Mouse (Mus musculus) forebrain, embryonic 11.5 days (tissue): ENCODE data around the gene Lancl2. TPM values are rescaled to one million over a fixed set of nuclear protein-coding genes. Genes with fewer than 3 reads are reported as not detected.

Experiments used
- ATAC-seq: fragments of 200-750 bp; cut with Nextera tagmentation; replicated peaks from 2 replicates; pipeline ENCODE4 v1.8.0; 2017; ENCODE audit warnings: moderate TSS enrichment; ENCODE audit not compliant: low FRiP score
- DNase-seq: peaks from one replicate; pipeline ENCODE4 v3.0.0-alpha.2; 2017; ENCODE audit warnings: low spot score
- H3K27ac ChIP-seq: fragments of 300-500 bp; sonication (generic); 2 replicates; pipeline ENCODE4 v1.5.1; 2014; ENCODE audit warnings: low read depth, low read length
- H3K27me3 ChIP-seq: fragments of 300-500 bp; sonication (generic); 2 replicates; pipeline ENCODE4 v1.6.1; 2014; ENCODE audit warnings: mild to moderate bottlenecking, low read length, mixed read lengths; ENCODE audit not compliant: control insufficient read depth, insufficient read depth
- H3K36me3 ChIP-seq: fragments of 300-500 bp; sonication (generic); 2 replicates; pipeline ENCODE4 v1.6.1; 2014; ENCODE audit warnings: mild to moderate bottlenecking, low read length, moderate library complexity, mixed read lengths; ENCODE audit not compliant: control insufficient read depth, insufficient read depth
- H3K4me1 ChIP-seq: fragments of 300-500 bp; sonication (generic); replicated peaks from 2 replicates; pipeline ENCODE4 v1.6.1; 2014; ENCODE audit warnings: low read length, mixed read lengths; ENCODE audit not compliant: control insufficient read depth, insufficient read depth
- H3K4me2 ChIP-seq: fragments of 300-500 bp; sonication (generic); 2 replicates; pipeline ENCODE4 v1.6.1; 2014; ENCODE audit warnings: low read depth, mild to moderate bottlenecking, low read length, moderate library complexity, mixed read lengths; ENCODE audit not compliant: severe bottlenecking
- H3K4me3 ChIP-seq: fragments of 300-500 bp; sonication (generic); 2 replicates; pipeline ENCODE4 v1.5.1; 2014; ENCODE audit warnings: low read depth, low read length
- H3K9ac ChIP-seq: fragments of 300-500 bp; sonication (generic); 2 replicates; pipeline ENCODE4 v1.6.1; 2014; ENCODE audit warnings: low read length
- H3K9me3 ChIP-seq: fragments of 300-500 bp; sonication (generic); 2 replicates; pipeline ENCODE4 v1.6.1; 2016; ENCODE audit warnings: low read length, mixed read lengths; ENCODE audit not compliant: control insufficient read depth
- WGBS: fragments of 180-500 bp; shearing (Covaris S2); extraction: QIAGEN DNeasy Blood & Tissue Kit; methylation state at CpG from one replicate; pipeline ENCODE4 v1.1.7; 2014; 5-methylcytosine and 5-hydroxymethylcytosine counted together
- polyA plus RNA-seq: library from polyadenylated mRNA; unstranded; fragments of >200 nt; fragmentation: Nextera tagmentation; extraction: Ambion mirVana; gene quantifications from 2 replicates; pipeline ENCODE4 v1.2.1, GENCODE M21; 2014

Gene Lancl2
- 54.0 and 55.7 TPM in 2 replicates for polyA plus RNA-seq

DNA sequence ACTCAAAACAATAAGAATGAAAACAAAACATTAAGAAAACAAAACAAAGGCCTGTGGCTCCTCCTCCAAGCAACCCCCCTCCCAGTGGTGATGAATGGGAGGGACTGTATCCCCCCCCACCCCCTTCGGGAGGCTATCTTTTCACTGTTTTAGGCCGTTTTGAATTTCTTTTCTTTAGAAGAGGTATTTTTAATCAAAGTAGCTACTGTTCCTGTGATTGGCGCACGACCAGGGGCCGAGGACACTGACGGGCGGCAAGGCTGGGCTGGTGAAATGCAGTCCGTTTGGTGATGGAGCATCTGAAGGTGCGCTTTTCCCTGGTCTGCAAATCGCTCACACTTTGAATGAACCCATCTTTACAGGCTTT, at the start of gene Lancl2:
Lancl2 (plus strand) TSS at position 165 of the 367 bp plus-strand sequence.
- peak within 1 kb of the TSS; percentile 90 for H3K27ac ChIP-seq

DNA sequence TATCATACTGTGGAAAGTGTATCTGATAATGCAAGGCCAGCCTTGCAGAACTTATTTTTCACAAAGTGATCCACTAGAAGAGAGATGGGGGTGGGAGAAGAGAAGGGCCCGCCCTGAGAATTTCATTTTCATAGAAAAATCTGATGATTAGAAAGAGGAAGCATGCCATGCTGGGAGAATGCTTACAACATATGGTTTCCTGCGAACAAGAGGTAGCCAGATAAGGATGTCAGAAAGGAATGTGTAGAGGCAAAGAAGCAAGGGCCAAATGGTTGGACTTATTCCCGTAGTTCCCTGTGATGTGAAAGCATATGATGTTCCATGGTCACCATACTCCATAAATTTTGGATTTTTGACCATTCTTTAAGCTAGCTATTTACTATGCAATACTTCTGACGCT, 41.0 kb upstream of the Lancl2 start:
- WGBS: 87% methylated on average over 4 of the region's 4 CpGs
- H3K4me1 ChIP-seq: no peaks in the 10 kb centered on the region
- no peak overlapping the region for H3K27ac ChIP-seq
- H3K9ac ChIP-seq: no peak overlapping the region
- H3K4me3 ChIP-seq: no peak overlapping the region
- no peaks in the 10 kb centered on the region for H3K9me3 ChIP-seq
- no peak for DNase-seq
- H3K27me3 ChIP-seq: no peaks in the 10 kb centered on the region
- H3K36me3 ChIP-seq: no peaks in the 10 kb centered on the region
- H3K4me2 ChIP-seq: no peak overlapping the region
- no peak for ATAC-seq

More for the DNA sequence above, at the start of gene Lancl2:
- Histone ChIP-seq H3K4me1 (peaks cover 4% of the 10 kb centered on the region; the same call in 1 of the 2 replicates), H3K36me3 (no peaks in the 10 kb centered on the region), H3K4me2 (peak within 1 kb of the TSS; percentile 64), H3K9ac (peak within 1 kb of the TSS; percentile 92), H3K4me3 (peak within 1 kb of the TSS; percentile 66), H3K27me3 (no peaks in the 10 kb centered on the region), H3K9me3 (no peaks in the 10 kb centered on the region)
- DNase-seq (no peak), ATAC-seq (peak; percentile 29)
- WGBS: 0% methylated on average over 10 of the region's 10 CpGs

DNA sequence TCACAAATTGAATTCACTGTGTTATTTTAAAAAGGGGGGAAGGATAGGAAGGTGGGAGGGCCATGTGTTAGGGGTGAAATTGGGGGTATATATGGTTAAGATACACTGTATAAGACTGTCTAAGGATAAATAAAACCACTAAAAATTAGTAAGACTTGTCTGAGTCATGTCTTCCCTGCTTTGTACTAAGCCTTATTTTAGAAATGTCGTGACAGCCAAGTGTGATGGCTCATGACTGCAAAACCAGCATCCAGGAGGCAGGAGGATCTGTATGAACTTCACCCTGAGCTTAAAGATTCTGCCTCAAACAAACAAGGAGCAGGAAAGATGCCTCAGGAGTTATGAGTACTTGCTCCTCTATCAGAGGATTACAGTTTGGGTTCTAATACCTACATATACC, 18.2 kb upstream of the Lancl2 start:
- DNase-seq (no peak), ATAC-seq (no peak)
- Histone ChIP-seq H3K4me2 (no peak overlapping the region), H3K4me1 (no peaks in the 10 kb centered on the region), H3K27me3 (no peaks in the 10 kb centered on the region), H3K9me3 (no peaks in the 10 kb centered on the region), H3K9ac (no peak overlapping the region), H3K36me3 (peaks cover 3% of the 10 kb centered on the region; the same call in 1 of the 2 replicates), H3K4me3 (no peak overlapping the region), H3K27ac (no peak overlapping the region)
- WGBS: 83% methylated on average over 1 of the region's 1 CpGs

DNA sequence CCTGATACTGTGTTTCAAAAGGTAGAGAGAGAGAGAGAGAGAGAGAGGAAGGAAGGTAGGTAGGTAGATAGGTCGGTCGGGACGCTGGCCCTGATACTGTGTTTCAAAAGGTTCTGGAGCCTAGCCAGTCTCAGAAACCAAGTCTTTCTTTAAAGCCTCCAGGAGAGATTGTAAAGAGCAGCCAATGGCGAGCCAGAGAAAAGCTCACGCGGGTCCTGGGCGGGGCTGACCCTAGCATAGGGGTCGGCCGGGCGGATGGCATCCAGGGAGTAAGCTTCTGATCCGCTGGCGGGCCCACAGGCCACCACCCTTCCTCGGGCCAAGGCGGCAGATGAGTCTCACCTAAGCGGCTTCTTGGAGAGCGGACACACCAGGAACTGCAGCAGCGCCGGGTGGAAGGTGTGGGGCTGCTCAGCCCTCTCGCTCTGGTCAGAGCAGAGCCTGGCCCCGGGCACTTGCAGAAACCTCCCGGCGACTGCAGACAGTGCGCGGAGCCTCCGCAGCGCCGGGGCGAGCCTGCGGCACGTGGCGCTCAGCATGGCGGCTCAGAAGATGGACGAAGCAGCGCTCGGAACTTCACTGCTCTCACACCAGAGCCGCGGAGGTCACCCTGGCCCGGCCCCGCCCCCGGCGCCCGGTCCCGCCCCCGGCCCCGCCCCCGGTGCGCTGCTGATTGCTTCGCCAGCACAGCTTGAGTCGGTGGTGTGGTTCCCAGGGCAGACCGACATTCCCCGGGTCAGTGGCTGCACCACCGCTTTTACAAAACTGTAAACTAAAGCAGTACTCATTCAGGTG, 10.7 kb upstream of the Lancl2 start, which contains the start of gene Pyurf:
Pyurf (minus strand) TSS at position 612 of the 795 bp plus-strand sequence.
- peak; percentile 97 for ATAC-seq
- Histone ChIP-seq H3K4me3 (peak within 1 kb of the TSS; percentile 66), H3K9me3 (no peaks in the 10 kb centered on the region), H3K4me1 (no peaks in the 10 kb centered on the region), H3K9ac (peak within 1 kb of the TSS; percentile 72), H3K36me3 (peaks cover 3% of the 10 kb centered on the region; the same call in 1 of the 2 replicates), H3K27me3 (no peaks in the 10 kb centered on the region), H3K4me2 (peak within 1 kb of the TSS; percentile 71), H3K27ac (peak within 1 kb of the TSS; percentile 74)
- under 1% methylated on average over 52 of the region's 52 CpGs for WGBS
- DNase-seq: peak; percentile 92

DNA sequence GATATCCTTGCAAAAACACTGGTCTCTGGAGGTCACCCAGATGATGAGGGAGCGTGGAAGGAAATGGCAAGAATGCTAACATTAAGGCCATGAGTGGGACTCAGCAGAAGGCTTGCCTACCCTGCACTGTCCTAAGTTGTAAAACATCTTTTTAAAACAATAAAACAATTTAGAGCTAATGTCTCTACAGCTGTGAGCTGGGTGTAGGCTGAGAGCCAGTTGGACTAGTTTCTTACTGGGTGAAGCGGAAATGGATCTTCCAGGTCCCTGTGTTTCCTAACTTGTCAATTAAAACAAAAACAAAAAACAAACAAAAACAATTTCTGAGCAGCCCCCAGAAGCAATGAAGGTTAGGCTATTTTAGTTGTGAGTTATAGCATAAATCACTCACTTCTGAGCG, 9.2 kb upstream of the Lancl2 start:
- Histone ChIP-seq H3K4me1 (no peaks in the 10 kb centered on the region), H3K27me3 (no peaks in the 10 kb centered on the region), H3K9ac (no peak overlapping the region), H3K4me2 (no peak overlapping the region), H3K9me3 (no peaks in the 10 kb centered on the region), H3K27ac (no peak overlapping the region), H3K36me3 (no peaks in the 10 kb centered on the region), H3K4me3 (no peak overlapping the region)
- WGBS: 84% methylated on average over 3 of the region's 3 CpGs
- ATAC-seq (no peak), DNase-seq (no peak)

DNA sequence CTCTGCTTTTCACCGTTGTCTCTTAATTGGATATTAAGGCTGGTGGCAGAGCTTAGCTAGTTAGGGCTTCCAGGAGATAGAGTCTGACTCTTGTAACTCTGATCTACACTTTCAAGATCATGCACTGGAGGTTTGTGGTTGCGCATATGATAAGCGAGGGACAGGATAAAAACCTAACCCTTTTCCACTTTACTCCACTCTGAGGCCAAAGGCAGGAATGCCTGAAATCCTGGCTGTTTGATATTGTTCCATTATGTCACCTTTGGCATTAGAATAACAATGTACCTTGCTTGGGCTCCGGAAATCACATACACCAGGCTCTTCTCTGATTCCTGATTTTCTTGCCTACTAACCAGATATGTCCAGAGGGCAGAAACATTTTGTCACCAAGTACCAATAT, 654 bp upstream of the Lancl2 start:
- peaks cover 4% of the 10 kb centered on the region; the same call in 1 of the 2 replicates for H3K4me1 ChIP-seq
- H3K27me3 ChIP-seq: no peaks in the 10 kb centered on the region
- no peak overlapping the region; the same call in 1 of the 2 replicates for H3K9ac ChIP-seq
- peak overlapping the region; percentile 66; the same call in 1 of the 2 replicates for H3K4me3 ChIP-seq
- H3K9me3 ChIP-seq: no peaks in the 10 kb centered on the region
- no peak for ATAC-seq
- 49% methylated on average over 4 of the region's 4 CpGs for WGBS
- no peak for DNase-seq
- no peaks in the 10 kb centered on the region for H3K36me3 ChIP-seq
- H3K4me2 ChIP-seq: peak overlapping the region; percentile 64; the same call in 1 of the 2 replicates
- no peak overlapping the region for H3K27ac ChIP-seq

DNA sequence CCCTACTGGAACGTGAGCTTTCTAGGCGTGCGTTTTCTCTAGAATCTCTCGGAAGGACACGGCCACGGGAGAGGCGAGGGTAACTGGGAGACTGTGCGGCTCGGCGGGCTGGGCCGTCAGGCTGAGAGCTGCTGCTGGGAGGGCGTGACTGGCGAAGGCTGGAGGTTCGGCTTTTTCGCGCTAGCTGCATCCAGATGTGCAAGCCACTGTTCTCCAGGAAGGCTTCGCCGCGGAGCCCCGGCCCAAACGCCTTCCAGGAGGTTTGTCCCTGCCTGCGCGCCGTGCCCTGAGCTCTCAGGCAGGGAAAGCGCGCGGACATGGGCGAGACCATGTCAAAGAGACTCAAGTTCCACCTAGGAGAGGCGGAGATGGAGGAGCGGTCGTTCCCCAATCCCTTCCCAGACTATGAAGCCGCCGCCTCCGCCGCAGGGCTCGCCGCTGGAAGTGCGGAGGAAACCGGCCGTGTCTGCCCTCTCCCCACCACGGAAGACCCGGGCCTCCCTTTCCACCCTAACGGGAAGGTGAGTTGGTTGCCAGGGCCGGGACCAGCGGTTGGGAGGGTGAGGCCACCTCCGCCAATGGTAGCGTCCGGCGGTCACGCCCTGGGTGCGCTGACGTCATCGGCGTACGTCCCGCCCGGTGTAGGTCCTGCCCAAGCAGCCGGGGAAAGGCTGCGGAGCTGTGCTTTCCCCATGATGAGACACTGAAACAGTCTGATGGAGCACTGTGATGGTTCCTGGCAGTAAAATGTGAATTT, 581 bp downstream of the Lancl2 start:
- H3K27me3 ChIP-seq: no peaks in the 10 kb centered on the region
- WGBS: under 1% methylated on average over 59 of the region's 59 CpGs

DNA sequence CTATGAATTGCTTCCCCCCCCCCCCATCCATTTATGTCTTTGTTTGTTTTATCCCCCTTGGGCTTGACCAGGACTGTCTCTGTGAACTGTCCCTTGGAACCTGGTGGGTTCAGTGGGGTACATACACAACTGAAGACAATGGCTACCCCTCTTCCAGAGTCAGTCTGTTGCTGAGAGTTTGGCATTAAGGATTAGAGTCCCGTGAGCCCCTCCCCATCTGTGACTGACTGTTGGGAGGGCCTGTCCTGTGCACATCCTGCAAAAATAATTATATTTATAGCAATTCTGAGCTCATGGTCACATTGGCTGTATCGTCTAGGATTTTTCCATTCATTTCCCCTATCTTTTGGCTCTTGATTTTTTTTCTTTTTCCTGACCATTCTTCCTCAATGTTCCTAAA, 1.4 kb downstream of the Lancl2 start:
- peak; percentile 49 for DNase-seq
- H3K4me1 ChIP-seq: peaks cover 4% of the 10 kb centered on the region; the same call in 1 of the 2 replicates
- no peaks in the 10 kb centered on the region for H3K27me3 ChIP-seq
- no peaks in the 10 kb centered on the region for H3K36me3 ChIP-seq
- H3K27ac ChIP-seq: no peak overlapping the region
- peak overlapping the region; percentile 64 for H3K4me2 ChIP-seq
- H3K9me3 ChIP-seq: no peaks in the 10 kb centered on the region
- peak overlapping the region; percentile 92 for H3K9ac ChIP-seq
- peak; percentile 44 for ATAC-seq
- WGBS: 30% methylated on average over 2 of the region's 2 CpGs
- H3K4me3 ChIP-seq: peak overlapping the region; percentile 66

More for the DNA sequence above, 581 bp downstream of the Lancl2 start:
- peak overlapping the region; percentile 64 for H3K4me2 ChIP-seq
- no peaks in the 10 kb centered on the region for H3K9me3 ChIP-seq
- peak; percentile 99 for ATAC-seq
- H3K4me1 ChIP-seq: peaks cover 4% of the 10 kb centered on the region; the same call in 1 of the 2 replicates
- peak overlapping the region; percentile 90 for H3K27ac ChIP-seq
- no peaks in the 10 kb centered on the region for H3K36me3 ChIP-seq
- peak overlapping the region; percentile 92 for H3K9ac ChIP-seq
- peak; percentile 96 for DNase-seq
- H3K4me3 ChIP-seq: peak overlapping the region; percentile 66
